Mouse (Mus musculus) heart, postnatal 25 days (tissue): ENCODE measurements around the gene Pde4d. TPM values are rescaled to one million over a fixed set of nuclear protein-coding genes. Genes with fewer than 3 reads are reported as not detected.
A peak's percentile ranks its signal among the peaks of the same experiment; 100 is the strongest.
"Not testable (repeated sequence)": the region's sequence is repeated elsewhere in the genome, so short reads cannot be mapped to it uniquely, and the experiment has no call there.

ENCODE experiments used
- DNase-seq: peaks from one replicate; pipeline ENCODE4 v3.0.0; 2022; ENCODE audit warnings: low spot score
- intact Hi-C: fragments of 180-260 bp; cut with DNase I; formaldehyde crosslinking; loops from one replicate; pipeline ENCODE4 v1.15.1; 2025
- total RNA-seq, 2 experiments: library from RNA; stranded (reverse); gene quantifications; 2 replicates each; pipeline ENCODE4 v1.2.3; 2021

Pde4d gene
- total RNA-seq, 2 experiments from 2014 or later: 29.1 to 41.2 TPM

DNA sequence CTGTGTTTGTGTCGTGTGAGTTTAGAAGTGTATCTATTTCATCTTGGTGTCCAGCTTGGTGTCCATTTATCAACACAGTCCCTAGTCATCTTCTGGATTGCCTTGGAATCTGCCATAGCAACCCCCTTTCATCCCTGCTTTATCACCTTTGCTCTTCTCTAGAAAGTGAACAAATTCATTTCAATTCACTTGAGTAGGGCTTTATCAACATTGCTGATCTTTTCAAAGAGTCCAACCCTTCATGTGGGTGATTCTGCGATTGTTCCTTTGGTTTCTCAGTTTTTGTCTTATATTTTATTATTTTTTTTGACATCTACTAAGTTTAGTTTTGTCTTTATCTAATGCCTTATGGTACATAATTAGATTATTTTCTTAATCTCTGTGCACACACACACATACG, 1385.2 kb downstream of the Pde4d start:
- intact Hi-C loops: no loop called here
- DNase-seq: no peak

DNA sequence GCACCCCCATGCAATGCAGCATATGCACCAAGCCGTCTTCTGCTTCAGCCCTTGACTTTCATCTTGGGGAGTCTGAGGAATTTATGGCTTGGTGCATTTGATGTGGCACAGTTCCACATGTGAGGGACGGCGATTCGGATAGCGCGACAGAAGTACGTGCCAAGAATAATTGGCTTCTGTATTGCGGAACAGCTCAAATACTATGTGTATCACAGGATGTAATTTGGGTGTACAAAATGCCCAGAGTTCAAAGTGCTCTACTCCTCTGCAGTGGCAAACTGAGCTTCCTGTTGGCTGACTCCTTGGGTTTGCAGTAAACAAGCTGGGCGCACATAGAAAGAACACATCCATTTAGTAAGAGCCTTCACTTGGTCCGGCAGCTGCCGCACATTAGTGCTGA, 1387.7 kb downstream of the Pde4d start:
- DNase-seq: no peak
- intact Hi-C loops: no loop called here

- intact Hi-C loops: no loop called here
- DNase-seq: no peak
Measured at GRCm38 (mm10) chr13:109837921-109838320, 1388.2 kb downstream of the Pde4d start.

DNA sequence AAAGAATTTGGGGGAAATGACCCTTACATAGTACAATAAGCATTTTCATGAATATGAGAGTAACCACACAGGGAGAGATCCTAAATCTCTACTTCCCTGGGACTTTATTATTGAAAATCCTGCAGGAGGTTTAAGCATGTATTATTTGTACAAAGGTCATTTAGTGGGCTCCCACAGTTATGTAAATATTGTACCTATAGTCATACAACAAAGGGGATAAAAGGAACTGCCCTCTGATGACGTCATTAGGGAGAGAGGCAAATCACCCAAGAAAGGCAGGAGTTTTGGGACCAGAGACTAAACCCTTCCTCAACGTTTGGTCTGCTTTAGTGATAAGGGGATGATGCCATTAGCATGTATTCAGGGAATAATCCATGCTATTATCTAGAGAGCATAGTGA, 1390.5 kb downstream of the Pde4d start:
- intact Hi-C loops: no loop called here
- DNase-seq: no peak

DNA sequence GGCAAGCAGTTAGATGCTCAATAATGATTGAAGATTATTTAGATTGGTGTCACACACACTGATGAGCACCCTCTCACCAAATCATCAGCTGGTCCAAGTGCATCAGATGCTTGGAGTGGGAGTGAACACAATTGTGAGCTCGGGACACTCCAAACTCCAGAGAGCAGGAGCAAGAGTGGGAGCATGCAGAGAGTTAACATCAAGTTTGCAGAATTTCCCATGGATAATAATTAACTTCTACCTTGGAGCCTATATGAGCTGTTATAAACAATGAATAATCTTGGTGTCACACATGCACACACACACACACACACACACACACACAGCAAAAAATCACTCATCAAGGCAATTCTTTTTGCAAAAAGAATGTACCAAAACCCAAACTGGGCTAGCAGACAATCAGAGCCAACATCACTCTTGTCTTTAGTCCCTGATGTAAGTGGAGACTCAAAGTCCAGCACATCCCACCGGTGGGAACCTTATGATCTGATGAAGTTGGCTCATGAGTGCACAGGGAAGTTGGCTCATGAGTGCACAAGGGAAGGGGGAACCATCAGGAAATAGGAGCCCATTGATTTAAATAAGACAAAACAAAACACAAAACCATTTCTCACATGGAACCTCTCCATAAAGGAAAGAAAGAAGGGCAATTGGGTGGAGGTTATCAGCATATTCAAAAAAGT, 1391.5 kb downstream of the Pde4d start:
- DNase-seq: no peak
- intact Hi-C loops: no loop called here

GRCm38 (mm10) chr13:109842982-109843381, 1393.2 kb downstream of the Pde4d start:
- no peak for DNase-seq
- intact Hi-C loops: no loop called here

DNA sequence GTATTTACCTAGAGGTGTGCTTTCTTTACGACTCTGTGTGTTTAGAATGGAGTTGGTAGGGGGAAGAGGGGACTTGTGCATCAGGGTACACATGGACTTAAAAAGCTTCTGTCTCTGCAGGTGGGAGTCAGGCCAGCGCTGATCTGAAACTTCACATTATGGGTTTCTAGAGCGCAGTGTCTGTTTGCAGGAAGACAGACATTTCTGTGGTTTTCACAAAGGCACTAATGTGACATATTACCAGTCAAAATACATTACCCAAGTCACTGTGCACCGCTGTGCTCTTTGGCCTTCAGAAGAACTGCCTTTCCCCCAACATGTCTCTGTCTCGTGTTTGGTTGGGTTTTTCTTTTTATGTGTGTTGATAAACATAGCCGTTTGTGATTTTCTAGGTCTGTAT, 1395.1 kb downstream of the Pde4d start:
- no peak for DNase-seq
- intact Hi-C loops: no loop called here

- intact Hi-C loops: no loop called here
- no peak for DNase-seq
Measured at GRCm38 (mm10) chr13:109863826-109864225, 1414.1 kb downstream of the Pde4d start.

- DNase-seq: no peak
- intact Hi-C loops: no loop called here
Measured at GRCm38 (mm10) chr13:109864311-109864710, 1414.6 kb downstream of the Pde4d start.

GRCm38 (mm10) chr13:109880392-109880791, 1430.6 kb downstream of the Pde4d start:
- no peak for DNase-seq
- intact Hi-C loops: no loop called here

- intact Hi-C loops: no loop called here
- no peak for DNase-seq
Measured at GRCm38 (mm10) chr13:109881161-109881857, 1431.6 kb downstream of the Pde4d start.

- intact Hi-C loops: no loop called here
- DNase-seq: no peak
Measured at GRCm38 (mm10) chr13:109883636-109884035, 1433.9 kb downstream of the Pde4d start.

DNA sequence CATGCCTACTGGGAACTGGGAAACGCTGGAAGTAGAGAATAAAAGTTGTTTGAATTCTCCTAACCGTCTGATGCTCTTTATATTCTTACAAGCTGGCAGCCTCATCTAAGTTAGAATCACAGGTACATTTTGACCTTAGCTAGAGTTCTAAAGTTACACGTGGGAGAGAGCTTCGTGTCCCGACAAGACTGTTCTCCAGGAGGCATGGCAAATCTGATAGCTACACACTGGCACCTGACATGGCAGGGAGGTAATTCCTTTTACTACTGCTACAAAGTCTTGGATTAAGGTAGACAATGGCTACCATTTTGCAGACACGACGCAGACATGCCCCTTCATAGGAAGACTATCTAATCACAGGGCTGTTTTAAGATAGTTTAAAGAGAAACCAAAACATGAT, 1435.1 kb downstream of the Pde4d start:
- intact Hi-C loops: no loop called here

DNA sequence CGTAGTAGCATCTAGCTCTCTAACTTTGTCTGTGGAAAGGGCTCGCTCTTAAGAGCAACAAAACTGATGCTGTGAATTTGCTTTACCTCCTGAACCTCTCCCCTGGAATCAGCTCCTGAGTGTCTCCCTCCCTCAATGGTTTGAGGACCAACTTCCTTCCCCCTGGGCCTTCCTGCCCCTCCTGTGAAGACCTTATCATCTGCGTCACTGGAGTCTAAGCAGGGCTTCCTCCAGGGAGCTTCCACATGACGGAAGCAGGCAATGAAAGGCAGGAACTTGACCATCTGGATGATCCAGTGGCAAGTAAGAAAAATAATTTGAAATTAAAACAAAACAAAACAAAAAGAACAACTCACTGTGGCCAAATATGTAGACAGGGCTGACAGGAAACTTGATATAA, 1438.5 kb downstream of the Pde4d start:
- peak; percentile 7 for DNase-seq

More for the DNA sequence above, 1435.1 kb downstream of the Pde4d start:
- no peak for DNase-seq

GRCm38 (mm10) chr13:109891194-109891909, 1441.6 kb downstream of the Pde4d start:
- intact Hi-C loops: no loop called here
- no peak for DNase-seq

More for the DNA sequence above, 1438.5 kb downstream of the Pde4d start:
- intact Hi-C loops: no loop called here

- DNase-seq: no peak
- intact Hi-C loops: no loop called here
Measured at GRCm38 (mm10) chr13:109891910-109892265, 1442.1 kb downstream of the Pde4d start.

GRCm38 (mm10) chr13:109899442-109900428, 1450.0 kb downstream of the Pde4d start:
- intact Hi-C loops: loop anchor here (10.0 kb wide), 1 partner anchor 285 kb away; no protein-coding TSS in a partner anchor
- DNase-seq: peak; percentile 20

DNA sequence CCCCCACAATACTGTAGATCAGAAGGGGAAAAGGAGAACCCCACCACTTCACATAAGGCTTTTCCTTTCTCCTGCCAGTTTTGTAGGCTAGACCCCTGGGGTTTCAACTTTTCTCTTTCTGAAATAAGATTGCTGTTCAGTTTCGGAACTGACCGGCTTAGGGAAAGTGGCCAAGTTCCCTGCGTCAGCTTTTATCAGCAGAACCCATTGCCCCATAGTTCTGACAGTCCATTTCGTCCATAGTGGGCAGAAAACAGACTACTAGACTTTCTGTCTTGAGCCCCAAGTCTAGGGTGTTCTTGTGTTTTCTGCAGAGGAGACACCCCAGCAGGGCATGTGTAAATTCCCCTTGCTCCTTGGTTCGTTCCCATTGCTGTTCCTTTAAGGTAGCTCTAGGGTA, 1452.1 kb downstream of the Pde4d start:
- no peak for DNase-seq
- intact Hi-C loops: loop anchor here (2.0 to 10.0 kb wide), 2 partner anchors 79 to 287 kb away; no protein-coding TSS in a partner anchor

GRCm38 (mm10) chr13:109902460-109902854, 1452.7 kb downstream of the Pde4d start:
- intact Hi-C loops: loop anchor here (2.0 to 10.0 kb wide), 2 partner anchors 80 to 288 kb away; no protein-coding TSS in a partner anchor
- DNase-seq: not testable (repeated sequence)
